Mouse (Mus musculus): ENCODE data around the gene Sycp1.

DNA sequence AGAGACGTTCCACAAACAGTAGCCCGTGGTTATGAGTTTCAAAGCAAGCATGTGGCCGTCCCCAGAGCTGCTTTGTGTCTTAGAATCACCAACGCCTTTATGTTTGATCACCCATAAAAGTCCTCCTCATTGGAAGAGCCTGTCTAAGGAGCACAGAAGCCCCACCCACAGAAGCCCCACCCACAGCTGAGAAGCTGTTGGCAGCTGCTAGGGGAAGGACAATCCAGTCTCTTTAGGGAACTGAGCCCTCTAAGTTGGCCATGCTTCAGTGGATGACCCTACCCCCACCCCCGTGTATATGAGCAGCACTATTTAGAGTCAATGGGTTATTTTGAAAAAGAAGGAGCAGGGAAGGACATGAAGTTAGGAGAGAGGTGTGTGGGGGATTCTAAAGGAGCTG, 11.0 kb upstream of the Sycp1 start:
- TF ChIP-seq CTCF (conservative IDR thresholded peaks at IDR 0.05; ENCODE audit: low read length) (no peak), POU5F1 (IDR thresholded peaks at IDR 0.05; ENCODE audit: borderline replicate concordance, low read length) (no peak)

Measured in E14TG2a.4 (cell line).